Mouse (Mus musculus) MN1 (cell line): ENCODE data around the gene Unc5b.

ENCODE experiments used
- DNase-seq: peaks from one replicate; pipeline ENCODE4 v3.0.0-alpha.2; 2016; ENCODE audit warnings: low spot score

Gene Unc5b

GRCm38 (mm10) chr10:60720461-60720860 is 110.9 kb downstream of the Unc5b start:
- no peak for DNase-seq

GRCm38 (mm10) chr10:60718491-60718890 is 112.9 kb downstream of the Unc5b start:
- no peak for DNase-seq

- no peak for DNase-seq
Measured at GRCm38 (mm10) chr10:60716449-60716848, 114.9 kb downstream of the Unc5b start.
